Mouse (Mus musculus) kidney, postnatal 25 days (tissue): ENCODE results near the gene Rnf144a.

Experiments
- DNase-seq, 2 experiments: peaks; one replicate each; pipeline ENCODE4 v3.0.0; 2021; ENCODE audit warnings: mixed read lengths in 2 of 2

Rnf144a gene

DNA sequence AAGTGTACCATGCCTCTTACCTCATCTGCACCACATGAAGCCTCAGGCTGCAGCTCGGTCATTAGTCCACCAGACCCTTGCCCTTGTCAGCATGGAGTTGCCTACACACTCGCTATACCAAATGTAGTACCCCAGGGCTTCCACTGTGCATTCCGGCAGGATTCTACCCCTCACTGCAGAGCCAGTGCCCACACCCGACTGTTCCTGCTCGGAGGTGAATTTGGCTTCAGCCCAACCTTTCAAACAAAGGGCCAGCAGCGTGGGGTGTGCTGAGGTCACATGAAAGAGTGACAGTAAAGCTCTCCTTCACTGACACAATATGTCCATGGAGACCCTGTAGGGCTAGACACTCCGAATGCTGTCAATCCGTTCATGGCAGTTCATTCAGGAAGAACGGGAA lies 6.3 kb downstream of the Rnf144a start:
- no peak for DNase-seq

GRCm38 (mm10) chr12:26404781-26405702 lies 10.0 kb downstream of the Rnf144a start:
- peak; percentile 25 to 54 for DNase-seq

DNA sequence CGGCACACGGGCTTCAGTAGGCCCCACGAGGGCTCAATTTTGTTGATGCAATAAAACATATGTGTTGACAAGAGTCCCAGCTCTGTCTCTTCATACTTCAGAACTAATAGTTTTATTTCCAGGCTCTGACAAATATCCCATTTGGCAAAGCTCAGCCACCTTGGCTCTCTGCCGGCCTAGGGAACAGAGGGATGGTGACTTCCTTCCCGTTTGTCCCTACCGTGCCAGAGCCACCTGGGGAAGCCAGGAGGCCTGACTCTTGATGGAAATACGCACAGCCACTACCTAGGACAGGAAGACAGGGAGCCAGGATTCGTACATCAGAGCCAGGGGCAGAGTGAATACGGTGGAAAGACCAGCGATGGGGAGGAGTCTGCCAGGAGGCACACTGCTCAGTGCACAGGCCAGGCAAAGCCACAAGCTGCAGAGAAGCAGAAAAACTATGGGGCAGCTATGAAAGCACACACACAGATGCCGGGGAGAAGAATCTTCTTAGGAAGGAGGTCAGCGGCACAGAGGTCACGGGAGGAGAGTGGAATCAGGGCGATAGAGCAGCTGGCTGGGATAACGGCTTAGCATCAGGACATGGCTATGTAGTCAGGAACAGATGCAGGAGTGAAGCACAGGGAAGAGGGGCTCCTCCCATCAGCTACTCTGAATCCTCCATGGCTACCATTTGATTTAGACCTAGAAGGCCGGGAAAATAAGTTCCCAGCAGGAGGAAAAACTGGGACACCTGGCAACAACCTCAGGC lies 11.5 kb downstream of the Rnf144a start:
- DNase-seq: peak; percentile 74

- DNase-seq: no peak
These were observed 13.2 kb downstream of the Rnf144a start for GRCm38 (mm10) chr12:26401696-26402470.

DNA sequence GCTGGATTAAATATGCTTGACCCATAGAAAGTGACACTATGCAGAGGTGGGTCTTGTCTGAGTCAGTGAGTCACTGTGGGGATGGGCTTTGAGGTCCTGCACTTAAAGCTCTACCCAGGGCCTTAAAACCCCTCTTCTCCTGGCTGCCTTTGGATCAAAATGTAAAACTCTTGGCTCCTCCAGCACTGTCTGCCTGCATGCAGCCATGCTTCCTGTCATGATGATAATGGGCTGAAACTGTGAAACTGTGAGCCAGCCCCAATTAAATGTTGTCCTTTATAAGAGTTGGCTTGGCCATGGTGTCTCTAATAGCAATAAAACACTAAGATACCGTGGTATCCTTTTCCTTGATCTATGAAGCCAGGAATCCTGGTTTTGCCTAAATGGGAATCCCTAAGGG lies 13.8 kb downstream of the Rnf144a start:
- DNase-seq: no peak

DNA sequence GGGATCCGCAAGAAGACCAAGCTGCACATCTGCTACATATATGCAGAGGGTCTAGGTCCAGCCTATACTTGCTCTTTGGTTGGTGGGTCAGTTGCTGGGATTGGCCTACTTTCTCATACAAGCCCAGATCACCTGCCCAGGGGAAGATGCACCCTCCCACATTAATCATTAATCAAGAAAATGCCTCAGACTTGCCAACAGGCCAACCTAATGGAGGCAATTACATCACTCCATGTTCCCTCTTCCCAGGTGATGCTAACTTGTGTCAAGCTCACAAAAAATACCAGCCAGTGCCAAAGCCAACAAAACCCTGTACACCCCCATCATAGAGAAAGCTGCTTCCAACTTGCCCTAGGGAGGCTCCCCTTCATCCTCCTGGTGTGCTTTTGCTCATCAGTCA lies 14.3 kb downstream of the Rnf144a start:
- no peak for DNase-seq

DNA sequence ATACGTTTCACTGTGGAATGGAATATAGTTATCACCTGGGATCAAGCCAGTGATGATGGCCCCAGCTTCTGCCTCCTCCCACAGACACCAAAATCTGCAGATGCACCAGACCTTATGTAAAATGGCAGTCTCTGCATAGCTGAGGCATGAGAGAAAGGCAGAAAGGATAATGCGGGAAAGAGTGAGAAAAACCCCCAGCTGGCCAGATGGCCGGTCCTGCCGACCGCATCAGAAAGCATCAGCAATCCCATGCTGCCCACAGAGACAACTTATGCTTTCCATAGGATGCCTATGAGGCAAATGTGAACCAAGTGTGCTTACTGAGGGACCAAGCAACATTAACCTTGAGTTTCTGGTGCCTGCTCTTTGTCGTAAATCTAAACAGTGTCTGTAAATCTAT lies 15.7 kb downstream of the Rnf144a start:
- DNase-seq: no peak

GRCm38 (mm10) chr12:26398597-26398996 lies 16.5 kb downstream of the Rnf144a start:
- peak in 1 of 2 experiments; percentile 52 for DNase-seq

DNA sequence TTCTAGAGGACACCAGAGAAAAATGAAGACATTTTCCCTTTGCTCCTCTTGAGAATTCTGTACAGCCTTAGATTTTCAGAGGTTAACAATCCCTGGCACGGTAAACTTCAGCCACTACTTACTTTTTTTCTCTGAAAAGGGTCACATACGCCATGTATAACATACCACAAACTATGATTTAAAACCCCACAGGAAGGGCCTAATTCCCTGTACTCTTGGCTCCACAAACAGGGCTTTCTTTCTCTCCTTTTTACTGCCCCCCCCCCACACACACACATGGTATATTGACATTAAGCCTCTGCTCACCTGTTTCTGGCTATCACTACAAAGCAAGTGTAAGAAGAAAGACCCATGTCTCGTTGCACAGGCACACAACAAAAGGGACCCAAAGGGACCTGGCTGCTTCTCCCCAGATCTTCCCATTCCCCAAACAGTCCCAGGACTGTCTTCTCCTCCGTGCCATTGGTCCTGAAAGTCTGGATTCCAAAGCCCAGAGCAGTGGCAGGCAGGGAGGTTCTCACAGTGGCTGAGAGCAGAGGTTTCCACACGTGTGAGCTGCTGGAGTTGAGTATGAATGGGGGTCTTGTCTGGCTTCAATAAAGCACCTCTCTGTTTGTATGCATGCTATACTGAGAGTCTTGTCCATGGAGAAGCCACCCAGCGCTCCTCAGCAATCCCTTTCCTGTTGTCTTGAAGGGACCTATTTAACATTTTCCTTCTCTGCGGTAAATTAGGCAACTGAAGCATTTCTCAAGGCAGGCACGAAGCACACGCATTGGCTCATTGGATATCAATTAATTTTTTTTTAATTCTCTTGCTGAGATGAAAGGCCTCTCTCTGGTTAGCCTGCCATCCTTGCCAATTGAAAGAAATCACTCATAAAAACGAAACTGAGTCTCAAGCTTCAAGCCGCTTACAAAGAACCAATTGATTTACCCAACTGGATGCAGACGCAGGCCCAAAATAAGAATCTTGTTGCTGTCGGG lies 20.3 kb downstream of the Rnf144a start:
- no peak for DNase-seq

DNA sequence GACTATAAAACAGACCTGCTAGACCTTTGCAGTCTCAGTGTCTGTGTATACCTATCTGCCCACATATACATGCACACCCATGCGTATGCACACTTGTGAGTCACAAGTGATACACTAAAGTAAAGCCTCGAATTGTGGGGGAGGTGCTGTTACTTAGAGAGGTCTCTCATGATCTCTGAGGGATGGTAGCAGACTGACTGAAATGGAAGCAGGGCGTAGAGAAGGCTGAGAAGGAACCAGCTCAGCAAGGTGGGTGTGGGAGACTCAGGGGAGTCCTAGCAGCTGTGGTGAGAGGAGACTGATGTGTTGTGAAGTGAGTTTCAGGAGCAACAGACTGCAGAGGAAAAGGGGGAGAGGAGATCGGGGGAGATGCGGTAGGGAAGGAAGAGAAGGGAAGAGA lies 21.8 kb downstream of the Rnf144a start:
- no peak for DNase-seq

DNA sequence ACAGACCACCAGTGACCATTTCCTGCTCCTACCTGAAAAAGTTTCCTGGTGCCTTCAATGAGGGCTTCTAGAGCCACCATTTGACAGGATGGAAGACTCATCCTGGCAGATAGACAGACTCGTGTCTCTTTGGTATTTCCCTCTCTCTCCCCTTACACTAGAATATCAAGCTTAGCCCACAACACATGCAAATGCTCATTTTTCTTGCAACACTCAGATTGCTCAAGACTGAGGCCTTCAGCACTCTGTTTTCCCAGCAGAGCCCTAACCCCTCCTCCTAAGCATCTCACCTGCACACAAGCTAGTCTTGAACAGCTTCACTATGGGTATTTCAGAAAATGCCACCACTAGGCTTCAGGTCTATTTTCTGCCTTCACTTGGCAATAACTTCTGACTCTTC lies 23.9 kb downstream of the Rnf144a start:
- no peak for DNase-seq

DNA sequence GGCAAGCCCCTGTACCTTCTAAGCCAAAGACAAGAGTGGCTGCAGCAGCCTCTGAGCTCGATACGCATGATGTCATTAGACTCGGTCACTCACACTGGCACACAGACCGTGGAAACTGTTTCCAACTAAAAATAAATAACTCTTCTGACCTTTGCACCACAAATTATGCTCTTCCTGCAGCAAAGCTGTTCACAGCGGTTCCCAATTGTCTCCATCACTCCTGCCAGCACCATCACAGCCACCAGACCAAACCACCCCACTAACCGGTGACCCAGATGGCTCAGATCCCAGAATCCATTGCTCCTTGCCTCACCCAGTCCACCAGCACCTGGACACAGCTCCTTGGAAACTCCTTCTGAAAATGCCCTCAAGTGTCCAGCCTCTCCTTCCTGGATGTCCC lies 27.5 kb downstream of the Rnf144a start:
- DNase-seq: peak in 1 of 2 experiments; percentile 51

DNA sequence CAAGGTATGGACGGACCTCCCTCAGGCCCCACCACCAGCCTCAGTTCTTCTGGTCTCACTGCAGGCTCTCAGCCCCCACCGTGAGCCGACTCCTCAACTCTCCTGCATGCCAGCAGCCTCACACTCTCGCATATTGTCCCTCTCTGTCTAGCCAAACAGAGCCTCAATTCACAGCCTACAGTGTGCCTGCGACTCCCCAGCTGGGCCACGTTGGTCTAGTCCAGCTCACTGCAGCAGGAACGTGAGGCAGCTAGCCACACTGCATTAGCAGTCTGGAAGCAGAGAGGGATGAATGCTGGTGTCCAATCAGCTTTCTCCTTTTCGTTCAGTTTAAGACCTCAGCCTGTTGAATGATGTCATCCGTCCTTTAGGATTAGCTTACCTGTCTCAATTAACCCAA lies 28.1 kb downstream of the Rnf144a start:
- DNase-seq: no peak

DNA sequence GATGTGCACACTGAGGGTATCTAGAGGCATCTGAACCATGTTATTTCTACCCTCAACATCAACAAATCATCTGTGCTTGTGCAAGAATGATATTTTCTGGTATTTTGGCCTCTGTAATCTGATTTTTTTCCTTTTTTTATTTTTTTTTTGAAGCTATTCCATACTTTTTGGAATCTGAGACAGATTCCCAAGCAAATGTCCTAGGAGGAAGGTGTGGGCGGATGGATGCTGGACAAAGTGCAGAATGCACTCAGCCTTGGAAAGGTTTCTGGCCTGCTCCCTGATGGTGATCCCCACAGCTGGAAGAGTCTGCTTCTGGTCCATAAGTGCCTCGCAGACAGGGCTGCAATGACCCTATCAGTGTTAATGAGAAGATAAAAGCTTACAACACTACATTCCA lies 28.9 kb downstream of the Rnf144a start:
- DNase-seq: no peak

DNA sequence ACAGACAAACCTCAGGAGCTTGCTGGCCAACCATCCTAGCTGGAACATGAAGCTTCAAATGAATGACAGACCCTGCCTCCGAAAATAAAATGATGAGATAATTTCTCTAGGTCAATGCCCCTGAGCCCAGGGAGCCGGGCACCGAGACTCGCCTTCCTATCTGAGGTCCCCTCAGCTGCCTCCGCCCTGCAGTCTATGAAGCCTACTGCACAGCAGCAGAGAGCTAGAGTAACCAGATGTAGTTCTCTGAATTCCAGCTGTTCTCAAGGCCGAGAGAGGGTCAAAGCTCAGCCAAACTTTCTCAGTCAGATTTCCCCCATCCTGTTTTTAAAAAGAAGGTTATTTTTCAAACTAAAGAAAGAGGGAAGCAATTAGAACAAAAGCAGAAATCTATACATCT lies 29.3 kb downstream of the Rnf144a start:
- DNase-seq: no peak

GRCm38 (mm10) chr12:26381730-26382129 lies 33.3 kb downstream of the Rnf144a start:
- DNase-seq: no peak

DNA sequence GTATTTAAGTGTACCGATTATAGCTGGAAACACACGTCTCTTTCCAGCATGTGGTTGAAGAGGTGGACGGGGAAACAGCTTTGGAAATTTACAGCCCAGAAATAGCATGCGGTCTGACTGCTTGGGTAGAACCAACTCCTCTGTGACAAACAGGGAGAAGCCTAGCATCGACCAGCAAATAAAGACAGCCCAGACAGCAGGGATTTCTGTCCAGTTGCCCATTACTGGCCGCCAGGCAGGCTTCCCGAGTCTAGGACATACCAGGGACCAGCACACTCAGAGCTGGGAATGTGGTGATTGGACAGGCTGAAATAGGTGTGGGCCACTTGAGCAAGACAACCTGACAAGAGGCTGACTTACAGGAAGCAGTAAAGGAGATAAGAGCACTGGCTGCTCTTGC lies 35.3 kb downstream of the Rnf144a start:
- no peak for DNase-seq

- no peak for DNase-seq
These were observed 37.4 kb downstream of the Rnf144a start for GRCm38 (mm10) chr12:26377691-26378090.

DNA sequence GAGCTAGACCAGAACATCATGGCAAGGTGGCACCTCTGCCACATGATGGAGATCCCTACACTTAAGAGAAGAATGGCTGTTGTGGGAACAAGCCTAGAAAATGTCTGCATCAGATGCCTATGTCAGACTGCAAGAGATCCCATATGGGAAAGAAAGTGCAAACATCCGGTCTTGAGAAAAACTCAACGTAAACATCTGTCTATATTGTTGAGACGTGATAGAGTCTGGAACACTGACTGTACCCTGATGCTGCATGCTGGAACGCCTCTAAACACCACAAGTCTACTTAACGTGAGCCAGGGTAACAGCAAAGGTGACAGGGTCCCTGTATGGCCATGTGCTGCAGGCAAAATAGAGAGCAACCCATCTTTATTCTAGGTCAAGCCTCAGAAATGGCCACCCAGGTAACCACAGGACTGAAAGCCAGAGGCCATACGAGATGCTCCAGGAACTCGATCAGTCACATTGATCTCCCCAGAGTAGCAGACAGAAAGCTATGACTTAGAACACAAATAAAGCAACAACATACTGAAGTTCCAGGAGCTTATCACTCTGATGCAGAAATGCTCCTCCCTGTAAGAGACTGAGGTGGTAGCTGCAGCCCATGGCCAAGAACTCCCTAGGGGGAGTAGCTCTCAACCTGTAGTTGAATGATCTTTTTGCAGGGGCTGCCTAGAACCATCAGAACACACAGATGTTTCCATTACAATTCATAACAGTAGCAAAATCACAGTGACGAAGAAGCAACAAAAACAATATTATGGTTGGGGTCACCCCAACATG lies 38.3 kb downstream of the Rnf144a start:
- no peak for DNase-seq

DNA sequence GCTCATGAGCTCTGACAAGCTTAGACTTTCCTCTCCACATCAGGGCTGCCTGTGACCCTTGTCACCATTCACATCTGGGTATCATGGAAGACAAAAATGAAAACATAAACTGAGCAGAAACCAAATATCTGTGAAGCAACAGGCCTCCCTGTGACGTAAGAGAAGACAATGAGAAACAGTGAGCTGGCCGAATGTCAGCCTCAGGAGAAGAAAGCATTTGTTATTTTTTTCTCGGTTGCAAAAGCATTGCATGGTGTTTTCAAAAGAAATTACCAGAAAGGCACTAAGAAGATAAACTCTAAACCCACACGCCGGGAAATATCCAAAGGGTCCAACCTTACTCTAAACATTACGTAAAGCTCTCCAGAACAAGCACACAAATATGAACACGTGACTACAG lies 41.3 kb downstream of the Rnf144a start:
- DNase-seq: no peak

DNA sequence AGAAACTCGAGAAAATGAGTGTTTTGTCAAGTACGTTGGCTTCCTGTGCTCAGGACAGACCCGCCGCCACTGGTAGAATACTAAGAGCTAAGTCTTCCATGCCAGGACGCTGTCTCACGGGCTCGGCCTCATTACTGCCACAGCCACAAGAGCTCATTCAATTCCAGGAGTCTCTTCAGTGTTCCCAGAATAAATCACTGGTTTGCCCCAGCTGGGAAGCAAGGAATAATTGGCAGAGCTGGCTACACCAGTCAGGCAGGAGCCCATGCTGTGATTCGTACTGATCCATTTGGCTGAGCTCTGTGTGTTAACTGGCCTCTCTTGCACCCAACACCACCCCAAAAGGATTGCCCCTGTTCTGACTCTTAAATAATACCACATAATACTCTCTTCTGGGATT lies 45.0 kb downstream of the Rnf144a start:
- DNase-seq: no peak
